Comparison of ENCODE assay signal across 8 mouse cellular contexts in genomic region chr4:129818506-129819195, GRCm38 (mm10). TPM values are rescaled to one million over a fixed set of nuclear protein-coding genes. Genes with fewer than 3 reads are reported as not detected.
DNase-seq lines count a peak whose midpoint lies in the region; ATAC-seq and TF ChIP-seq lines count a peak whose summit lies in the region.

No protein-coding gene starts in this region.

- H3K4me1 ChIP-seq in liver, embryonic 14.5 days (replicated peaks; ENCODE audit: control insufficient read depth in 2 of 2, insufficient read depth in 2 of 2, low read length in 1 of 2): peaks cover 25 to 27% of the 10 kb centered on the region in 2 experiments
- H3K4me1 ChIP-seq in hindbrain, embryonic 10.5 days (replicated peaks): peaks cover 44% of the 10 kb centered on the region
- H3K4me1 ChIP-seq in hindbrain, postnatal 0 days (ENCODE audit: insufficient read depth, low read length): peaks cover 10% of the 10 kb centered on the region

- H3K27ac ChIP-seq in layer of hippocampus, adult 2 months: peak overlapping the region; percentile 91
- no peak overlapping the region for H3K27ac ChIP-seq in liver, embryonic 14.5 days
- H3K27ac ChIP-seq in hindbrain, embryonic 10.5 days: no peak overlapping the region
- no peak overlapping the region for H3K27ac ChIP-seq in hindbrain, postnatal 0 days

- H3K4me2 ChIP-seq in liver, embryonic 14.5 days (ENCODE audit: low read depth): peak overlapping the region; percentile 16
- H3K4me2 ChIP-seq in hindbrain, postnatal 0 days (ENCODE audit: low read depth, low read length): no peak overlapping the region

- TF ChIP-seq EP300 in liver, embryonic 14.5 days (IDR thresholded peaks at IDR 0.05; ENCODE audit: low read depth): no peak

- no peak for TF ChIP-seq CTCF in layer of hippocampus, adult 2 months (conservative IDR thresholded peaks at IDR 0.05)
- no peak for TF ChIP-seq CTCF in liver, embryonic 14.5 days (IDR thresholded peaks at IDR 0.05; ENCODE audit: low read depth)
- TF ChIP-seq CTCF in hindbrain, postnatal 0 days (IDR thresholded peaks at IDR 0.05; ENCODE audit: low read depth): no peak

- 63% methylated on average over 10 of the region's 10 CpGs for WGBS in liver, embryonic 14.5 days (ENCODE audit: insufficient replicate concordance)
- WGBS in hindbrain, embryonic 10.5 days: 77% methylated on average over 10 of the region's 10 CpGs
- WGBS in hindbrain, postnatal 0 days: 74% methylated on average over 10 of the region's 10 CpGs

- H3K9me3 ChIP-seq in liver, embryonic 14.5 days (ENCODE audit: control insufficient read depth, low read length): no peaks in the 10 kb centered on the region
- H3K9me3 ChIP-seq in hindbrain, embryonic 10.5 days: peaks cover 2% of the 10 kb centered on the region; the same call in 1 of the 2 replicates
- no peaks in the 10 kb centered on the region for H3K9me3 ChIP-seq in hindbrain, postnatal 0 days (ENCODE audit: low read length)

- H3K27me3 ChIP-seq in liver, embryonic 14.5 days (ENCODE audit: control insufficient read depth, insufficient read depth, low read length): no peaks in the 10 kb centered on the region
- H3K27me3 ChIP-seq in hindbrain, embryonic 10.5 days (ENCODE audit: insufficient read depth, poor library complexity, severe bottlenecking): peaks cover 12% of the 10 kb centered on the region; the same call in 1 of the 2 replicates
- no peaks in the 10 kb centered on the region for H3K27me3 ChIP-seq in hindbrain, postnatal 0 days (ENCODE audit: insufficient read depth, low read length)

- H3K36me3 ChIP-seq in liver, embryonic 14.5 days (replicated peaks; ENCODE audit: control insufficient read depth, insufficient read depth, low read depth): no peaks in the 10 kb centered on the region
- no peaks in the 10 kb centered on the region for H3K36me3 ChIP-seq in hindbrain, embryonic 10.5 days
- H3K36me3 ChIP-seq in hindbrain, postnatal 0 days (ENCODE audit: insufficient read depth, low read length): no peaks in the 10 kb centered on the region

- DNase-seq in layer of hippocampus, adult 2 months (ENCODE audit: low spot score in 2 of 2): no peak
- no peak for DNase-seq in layer of hippocampus, adult 9-10 months (ENCODE audit: low spot score)
- DNase-seq in adrenal gland, postnatal 25 days: peak; percentile 36
- DNase-seq in heart, postnatal 4 days: peak; percentile 39
- DNase-seq in liver, embryonic 14.5 days (ENCODE audit: low read depth in 3 of 3, low spot score in 3 of 3): no peak
- DNase-seq in hindbrain, embryonic 10.5 days (ENCODE audit: low spot score): no peak
- DNase-seq in hindbrain, postnatal 0 days (ENCODE audit: low spot score): no peak
- no peak for DNase-seq in right cerebral cortex, postnatal 36 days (ENCODE audit: low spot score in 2 of 2)

- H3K9ac ChIP-seq in liver, embryonic 14.5 days (replicated peaks): no peak overlapping the region
- no peak overlapping the region for H3K9ac ChIP-seq in hindbrain, postnatal 0 days (replicated peaks; ENCODE audit: low read length)

- no peak overlapping the region for H3K4me3 ChIP-seq in layer of hippocampus, adult 2 months
- H3K4me3 ChIP-seq in liver, embryonic 14.5 days (ENCODE audit: insufficient read depth in 1 of 2, low read depth in 2 of 2, low read length in 2 of 2): no peak overlapping the region
- H3K4me3 ChIP-seq in hindbrain, embryonic 10.5 days: no peak overlapping the region
- H3K4me3 ChIP-seq in hindbrain, postnatal 0 days (ENCODE audit: low read length): no peak overlapping the region

- no peak for ATAC-seq in liver, embryonic 14.5 days (ENCODE audit: insufficient read depth)
- no peak for ATAC-seq in hindbrain, postnatal 0 days

RNA-seq across cellular contexts. Expression of gene Ptp4a2, which starts 7.6 kb away (rescaled TPM):
- total RNA-seq in layer of hippocampus, adult 2 months (2021): 100 to 1,000 TPM; 134 to 137 TPM
- total RNA-seq in adrenal gland, postnatal 25 days (2021): 401 TPM in 2 replicates
- 100 to 1,000 TPM; 293 to 301 TPM for total RNA-seq in heart, postnatal 4 days (2021)
- polyA plus RNA-seq in liver, embryonic 14.5 days (2012; rRNA removed): 26.1 and 42.2 TPM in 2 replicates
- 150 and 154 TPM in 2 replicates for polyA plus RNA-seq in liver, embryonic 14.5 days (2014; fragmentation: Nextera tagmentation; extraction: Ambion mirVana)
- 230 and 278 TPM in 2 replicates for polyA plus RNA-seq in hindbrain, embryonic 10.5 days (2016; fragmentation: Nextera tagmentation; extraction: Ambion mirVana)
- total RNA-seq in hindbrain, postnatal 0 days (2014; rRNA removed): 83.5 and 91.7 TPM in 2 replicates
- 243 and 254 TPM in 2 replicates for polyA plus RNA-seq in hindbrain, postnatal 0 days (2015; fragmentation: Nextera tagmentation; extraction: Ambion mirVana)

Comparison
In these comparisons a context has a peak if more than half of its experiments do, and no peak if none do; other contexts are left out.
1. DNase-seq: peak in adrenal gland, postnatal 25 days (single experiment) and heart, postnatal 4 days (single experiment); none in layer of hippocampus, adult 2 months (0 of 2), layer of hippocampus, adult 9-10 months (single experiment), liver, embryonic 14.5 days (0 of 3), hindbrain, embryonic 10.5 days (single experiment), hindbrain, postnatal 0 days (single experiment) and right cerebral cortex, postnatal 36 days (0 of 2).